Mouse (Mus musculus) gastrocnemius, adult 2 months (tissue): ENCODE data around the gene 1700019N19Rik. TPM values are rescaled to one million over a fixed set of nuclear protein-coding genes. Genes with fewer than 3 reads are reported as not detected.

Source experiments
- DNase-seq: peaks from one replicate; pipeline ENCODE4 v3.0.0; 2022
- H3K27ac ChIP-seq: fragments of 200-600 bp; 2 replicates; pipeline ENCODE4 v1.8.1; 2022; ENCODE audit warnings: mild to moderate bottlenecking
- H3K4me3 ChIP-seq: fragments of 200-600 bp; 2 replicates; pipeline ENCODE4 v1.8.1; 2022; ENCODE audit warnings: mild to moderate bottlenecking, moderate library complexity
- CTCF ChIP-seq: fragments of 200-600 bp; IDR thresholded peaks from 2 replicates; pipeline ENCODE4 v1.8.1; 2022; ENCODE audit warnings: antibody characterized with exemption, mild to moderate bottlenecking, moderate library complexity
- intact Hi-C: fragments of 180-260 bp; cut with DNase I; formaldehyde crosslinking; loops from one replicate; pipeline ENCODE4 v1.15.1; 2025
- long read RNA-seq, 2 experiments: library from polyadenylated mRNA; stranded (forward); transcript quantifications; one replicate each; pipeline ENCODE4 v2.0.0; 2021
- total RNA-seq, 2 experiments: library from RNA; stranded (reverse); gene quantifications; 2 replicates each; pipeline ENCODE4 v1.2.3; 2021

Gene 1700019N19Rik
- not detected for total RNA-seq
- long read RNA-seq, experiment 1: 0 reads
- long read RNA-seq, experiment 2: 0 reads

- intact Hi-C loops: no loop called here
- H3K4me3 ChIP-seq: no peak within 1 kb of the TSS
- no peak for TF ChIP-seq CTCF
These were observed at the start of gene 1700019N19Rik for GRCm38 (mm10) chr19:58794284-58794683. 1700019N19Rik (minus strand) TSS chr19:58794461.

GRCm38 (mm10) chr19:58843606-58844005 lies 49.3 kb upstream of the 1700019N19Rik start:
- H3K27ac ChIP-seq: no peak overlapping the region
- intact Hi-C loops: no loop called here
- no peak for DNase-seq
- TF ChIP-seq CTCF: no peak
- no peak overlapping the region for H3K4me3 ChIP-seq

More at GRCm38 (mm10) chr19:58794284-58794683, at the start of gene 1700019N19Rik:
- H3K27ac ChIP-seq: no peak within 1 kb of the TSS
- DNase-seq: no peak

GRCm38 (mm10) chr19:58840721-58841271 lies 46.5 kb upstream of the 1700019N19Rik start:
- DNase-seq: no peak
- no peak for TF ChIP-seq CTCF
- Histone ChIP-seq H3K27ac (no peak overlapping the region), H3K4me3 (no peak overlapping the region)
- intact Hi-C loops: no loop called here

GRCm38 (mm10) chr19:58839806-58840205 lies 45.5 kb upstream of the 1700019N19Rik start:
- TF ChIP-seq CTCF: no peak
- intact Hi-C loops: no loop called here
- peak overlapping the region; percentile 24; the same call in 1 of the 2 replicates for H3K27ac ChIP-seq
- H3K4me3 ChIP-seq: no peak overlapping the region
- no peak for DNase-seq

GRCm38 (mm10) chr19:58839345-58839744 lies 45.1 kb upstream of the 1700019N19Rik start:
- intact Hi-C loops: no loop called here
- TF ChIP-seq CTCF: no peak
- no peak overlapping the region for H3K4me3 ChIP-seq
- DNase-seq: no peak
- 0 out of 2 replicates have a peak overlapping the region, but pooled peaks have one; percentile 12 for H3K27ac ChIP-seq

- intact Hi-C loops: no loop called here
- no peak for TF ChIP-seq CTCF
- no peak for DNase-seq
- Histone ChIP-seq H3K4me3 (no peak overlapping the region), H3K27ac (peak overlapping the region; percentile 12; the same call in 1 of the 2 replicates)
These were observed 44.4 kb upstream of the 1700019N19Rik start for GRCm38 (mm10) chr19:58838706-58839105.

- no peak for DNase-seq
- H3K27ac ChIP-seq: no peak overlapping the region
- no peak for TF ChIP-seq CTCF
- intact Hi-C loops: no loop called here
- no peak overlapping the region for H3K4me3 ChIP-seq
These were observed 39.4 kb upstream of the 1700019N19Rik start for GRCm38 (mm10) chr19:58833639-58834180.

- DNase-seq: no peak
- Histone ChIP-seq H3K27ac (no peak overlapping the region), H3K4me3 (no peak overlapping the region)
- TF ChIP-seq CTCF: no peak
- intact Hi-C loops: no loop called here
These were observed 38.7 kb upstream of the 1700019N19Rik start for GRCm38 (mm10) chr19:58832988-58833387.

GRCm38 (mm10) chr19:58831280-58831922 lies 37.1 kb upstream of the 1700019N19Rik start:
- no peak overlapping the region for H3K4me3 ChIP-seq
- intact Hi-C loops: no loop called here
- no peak overlapping the region for H3K27ac ChIP-seq
- DNase-seq: no peak
- TF ChIP-seq CTCF: no peak

GRCm38 (mm10) chr19:58830182-58830581 lies 35.9 kb upstream of the 1700019N19Rik start:
- H3K4me3 ChIP-seq: no peak overlapping the region
- no peak for DNase-seq
- H3K27ac ChIP-seq: no peak overlapping the region
- TF ChIP-seq CTCF: no peak
- intact Hi-C loops: no loop called here

GRCm38 (mm10) chr19:58829575-58829974 lies 35.3 kb upstream of the 1700019N19Rik start:
- H3K27ac ChIP-seq: peak overlapping the region; percentile 20; the same call in 1 of the 2 replicates
- no peak for TF ChIP-seq CTCF
- DNase-seq: peak; percentile 68
- no peak overlapping the region for H3K4me3 ChIP-seq
- intact Hi-C loops: no loop called here

- H3K27ac ChIP-seq: no peak overlapping the region
- no peak overlapping the region for H3K4me3 ChIP-seq
- DNase-seq: no peak
- intact Hi-C loops: no loop called here
- peak; percentile 14; the same call in 1 of the 2 replicates for TF ChIP-seq CTCF
These were observed 33.4 kb upstream of the 1700019N19Rik start for GRCm38 (mm10) chr19:58827656-58828055.

GRCm38 (mm10) chr19:58824316-58824715 lies 30.1 kb upstream of the 1700019N19Rik start:
- H3K27ac ChIP-seq: no peak overlapping the region
- DNase-seq: no peak
- intact Hi-C loops: no loop called here
- no peak for TF ChIP-seq CTCF
- H3K4me3 ChIP-seq: no peak overlapping the region
